Mouse (Mus musculus): Measurements from ENCODE around the gene Zfp414. TPM values are rescaled to one million over a fixed set of nuclear protein-coding genes. Genes with fewer than 3 reads are reported as not detected.
A peak's percentile ranks its signal among the peaks of the same experiment; 100 is the strongest.

The Zfp414 gene
- total RNA-seq, 4 experiments from 2014 or later = 7.0 to 11.4 (median 8.8) TPM

- DNase-seq (ENCODE audit: low spot score) = no peak
Measured at GRCm38 (mm10) chr17:33649781-33650475, 21.0 kb downstream of the Zfp414 start.

GRCm38 (mm10) chr17:33666813-33667212 lies 37.9 kb downstream of the Zfp414 start:
- DNase-seq (ENCODE audit: low spot score) = no peak

GRCm38 (mm10) chr17:33669681-33670080 lies 40.8 kb downstream of the Zfp414 start:
- no peak for DNase-seq (ENCODE audit: low spot score)

GRCm38 (mm10) chr17:33673837-33674236 lies 44.9 kb downstream of the Zfp414 start:
- no peak for DNase-seq (ENCODE audit: low spot score)

- DNase-seq (ENCODE audit: low spot score) = peak; percentile 35
Measured at GRCm38 (mm10) chr17:33675452-33675851, 46.6 kb downstream of the Zfp414 start.

GRCm38 (mm10) chr17:33676086-33676485 lies 47.2 kb downstream of the Zfp414 start:
- no peak for DNase-seq (ENCODE audit: low spot score)

GRCm38 (mm10) chr17:33678771-33679170 lies 49.9 kb downstream of the Zfp414 start:
- DNase-seq (ENCODE audit: low spot score) = no peak

Other genes with a start within 250 kb of the Zfp414 start
- 1 to 10 TPM; 3.0 to 6.1 (median 5.3) TPM for gene Zfp101, start 234.4 kb upstream of the Zfp414 start, total RNA-seq (2022)
- gene Actl9, start 196.2 kb upstream of the Zfp414 start, total RNA-seq (2022) = not detected
- 10 to 100 TPM; 10.9 to 14.0 (median 11.9) TPM for gene Adamts10, start 104.9 kb upstream of the Zfp414 start, total RNA-seq (2022)
- 1 to 10 TPM; 1.2 to 2.7 (median 1.4) TPM for gene Myo1f, start 73.4 kb upstream of the Zfp414 start, total RNA-seq (2022)
- gene Pram1, start 9.0 kb downstream of the Zfp414 start, total RNA-seq (2022) = under 1 TPM in 2 of 4 experiments, not detected in 2; 0.27 to 0.31 TPM
- 10 to 100 TPM; 76.0 to 96.9 (median 84.0) TPM for gene Hnrnpm, start 57.8 kb downstream of the Zfp414 start, total RNA-seq (2022)
- gene March2, start 89.6 kb downstream of the Zfp414 start, total RNA-seq (2022) = 100 to 1,000 TPM; 126 to 160 (median 136) TPM
- gene Rab11b, start 131.4 kb downstream of the Zfp414 start, total RNA-seq (2022) = 100 to 1,000 TPM; 248 to 275 (median 267) TPM
- 1 to 10 TPM; 2.9 to 9.8 (median 8.3) TPM for gene Angptl4, start 152.7 kb downstream of the Zfp414 start, total RNA-seq (2022)
- gene Kank3, start 181.4 kb downstream of the Zfp414 start, total RNA-seq (2022) = 10 to 100 TPM; 44.4 to 64.9 (median 51.3) TPM
- 100 to 1,000 TPM; 691 to 822 (median 750) TPM for gene Rps28, start 195.5 kb downstream of the Zfp414 start, total RNA-seq (2022)
- gene Ndufa7, start 195.5 kb downstream of the Zfp414 start, total RNA-seq (2022) = 100 to 1,000 TPM; 676 to 749 (median 700) TPM
- 10 to 100 TPM; 28.9 to 33.6 (median 33.2) TPM for gene Cd320, start 214.0 kb downstream of the Zfp414 start, total RNA-seq (2022)
- not detected for gene Gm7029, start 244.7 kb downstream of the Zfp414 start, total RNA-seq (2022)